Mouse (Mus musculus) embryonic facial prominence, embryonic 10.5 days (tissue): ENCODE measurements around the gene Lypd5. TPM values are rescaled to one million over a fixed set of nuclear protein-coding genes. Genes with fewer than 3 reads are reported as not detected.

ENCODE experiments used
- DNase-seq: peaks from one replicate; pipeline ENCODE4 v3.0.0-alpha.2; 2017; ENCODE audit warnings: low spot score
- H3K27ac ChIP-seq: fragments of 300-500 bp; sonication (generic); replicated peaks from 2 replicates; pipeline ENCODE4 v1.5.1; 2016; ENCODE audit warnings: mild to moderate bottlenecking
- H3K27me3 ChIP-seq: fragments of 300-500 bp; sonication (generic); replicated peaks from 2 replicates; pipeline ENCODE4 v1.6.1; 2016; ENCODE audit warnings: low read depth, mild to moderate bottlenecking; ENCODE audit not compliant: poor library complexity, severe bottlenecking
- H3K36me3 ChIP-seq: fragments of 300-500 bp; sonication (generic); replicated peaks from 2 replicates; pipeline ENCODE4 v1.6.1; 2016; ENCODE audit warnings: mild to moderate bottlenecking, moderate library complexity
- H3K4me1 ChIP-seq: fragments of 300-500 bp; sonication (generic); 2 replicates; pipeline ENCODE4 v1.6.1; 2016
- H3K4me3 ChIP-seq: fragments of 300-500 bp; sonication (generic); 2 replicates; pipeline ENCODE4 v1.5.1; 2016; ENCODE audit warnings: mild to moderate bottlenecking, moderate library complexity
- H3K9me3 ChIP-seq: fragments of 300-500 bp; sonication (generic); 2 replicates; pipeline ENCODE4 v1.6.1; 2016; ENCODE audit warnings: mild to moderate bottlenecking
- WGBS: fragments of 180-500 bp; shearing (Covaris S2); methylation state at CpG from one replicate; pipeline ENCODE4 v1.1.7; 2016; 5-methylcytosine and 5-hydroxymethylcytosine counted together
- polyA plus RNA-seq: library from polyadenylated mRNA; unstranded; fragments of >200 nt; fragmentation: Nextera tagmentation; extraction: Ambion mirVana; gene quantifications from 2 replicates; pipeline ENCODE4 v1.2.1, GENCODE M21; 2016

The Lypd5 gene
- not detected in 2 replicates for polyA plus RNA-seq

- H3K36me3 ChIP-seq, result no peaks in the 10 kb centered on the region
- no peak for DNase-seq
- no peaks in the 10 kb centered on the region; the same call in 1 of the 2 replicates for H3K9me3 ChIP-seq
- 0 out of 2 replicates have a peak, but pooled peaks cover 7% of the 10 kb centered on the region for H3K27me3 ChIP-seq
- H3K27ac ChIP-seq, result no peak within 1 kb of the TSS
- H3K4me3 ChIP-seq, result no peak within 1 kb of the TSS
- WGBS, result 45% methylated on average over 6 of the region's 6 CpGs
- H3K4me1 ChIP-seq, result no peaks in the 10 kb centered on the region
Observed at GRCm38 (mm10) chr7:24348896-24349295, at the start of gene Lypd5. TSS of gene Lypd5 (plus strand) at chr7:24349196.

- H3K4me1 ChIP-seq, result peaks cover 21% of the 10 kb centered on the region
- H3K27me3 ChIP-seq, result no peaks in the 10 kb centered on the region
- H3K27ac ChIP-seq, result peak overlapping the region; percentile 96
- no peaks in the 10 kb centered on the region; the same call in 1 of the 2 replicates for H3K9me3 ChIP-seq
- H3K36me3 ChIP-seq, result peaks cover 64% of the 10 kb centered on the region
- peak overlapping the region; percentile 75 for H3K4me3 ChIP-seq
- peak; percentile 49 for DNase-seq
- under 1% methylated on average over 18 of the region's 18 CpGs for WGBS
Observed at GRCm38 (mm10) chr7:24299823-24300481, 49.0 kb upstream of the Lypd5 start.

GRCm38 (mm10) chr7:24300771-24301282 lies 48.2 kb upstream of the Lypd5 start, which contains the start of gene Zfp61:
TSS of gene Zfp61 (minus strand) at chr7:24301232.
- WGBS, result under 1% methylated on average over 13 of the region's 13 CpGs
- Histone ChIP-seq H3K27ac (peak within 1 kb of the TSS; percentile 96), H3K36me3 (peaks cover 60% of the 10 kb centered on the region)

GRCm38 (mm10) chr7:24315726-24316566 lies 33.0 kb upstream of the Lypd5 start:
- Histone ChIP-seq H3K4me3 (peak overlapping the region; percentile 75), H3K4me1 (peaks cover 13% of the 10 kb centered on the region), H3K27me3 (no peaks in the 10 kb centered on the region), H3K9me3 (no peaks in the 10 kb centered on the region), H3K36me3 (peaks cover 27% of the 10 kb centered on the region), H3K27ac (peak overlapping the region; percentile 93)
- 33% methylated on average over 29 of the region's 29 CpGs for WGBS
- DNase-seq, result no peak

More at GRCm38 (mm10) chr7:24300771-24301282, 48.2 kb upstream of the Lypd5 start, which contains the start of gene Zfp61:
- H3K4me3 ChIP-seq, result peak within 1 kb of the TSS; percentile 75
- DNase-seq, result peak; percentile 90
- no peaks in the 10 kb centered on the region for H3K27me3 ChIP-seq
- H3K4me1 ChIP-seq, result peaks cover 21% of the 10 kb centered on the region
- no peaks in the 10 kb centered on the region for H3K9me3 ChIP-seq

GRCm38 (mm10) chr7:24316567-24317092 lies 32.4 kb upstream of the Lypd5 start, which contains the start of gene Zfp94:
TSS of gene Zfp94 (minus strand) at chr7:24316666.
- H3K4me3 ChIP-seq, result peak within 1 kb of the TSS; percentile 75
- H3K27me3 ChIP-seq, result no peaks in the 10 kb centered on the region
- peaks cover 20% of the 10 kb centered on the region for H3K36me3 ChIP-seq
- H3K27ac ChIP-seq, result peak within 1 kb of the TSS; percentile 93
- no peaks in the 10 kb centered on the region for H3K9me3 ChIP-seq
- H3K4me1 ChIP-seq, result peaks cover 13% of the 10 kb centered on the region
- DNase-seq, result peak; percentile 94
- under 1% methylated on average over 33 of the region's 33 CpGs for WGBS

- WGBS, result 68% methylated on average over 6 of the region's 6 CpGs
- Histone ChIP-seq H3K9me3 (peaks cover 5% of the 10 kb centered on the region), H3K27ac (no peak overlapping the region), H3K36me3 (no peaks in the 10 kb centered on the region), H3K27me3 (no peaks in the 10 kb centered on the region), H3K4me1 (peaks cover 13% of the 10 kb centered on the region), H3K4me3 (no peak overlapping the region)
- no peak for DNase-seq
Observed at GRCm38 (mm10) chr7:24318942-24319341, 30.1 kb upstream of the Lypd5 start.

- Histone ChIP-seq H3K4me3 (no peak overlapping the region), H3K27ac (no peak overlapping the region), H3K27me3 (no peaks in the 10 kb centered on the region), H3K9me3 (peaks cover 16% of the 10 kb centered on the region), H3K36me3 (no peaks in the 10 kb centered on the region), H3K4me1 (peaks cover 4% of the 10 kb centered on the region; the same call in 1 of the 2 replicates)
- 80% methylated on average over 4 of the region's 4 CpGs for WGBS
- DNase-seq, result no peak
Observed at GRCm38 (mm10) chr7:24322593-24322992, 26.4 kb upstream of the Lypd5 start.

GRCm38 (mm10) chr7:24325197-24325596 lies 23.8 kb upstream of the Lypd5 start:
- no peak overlapping the region for H3K27ac ChIP-seq
- peaks cover 4% of the 10 kb centered on the region; the same call in 1 of the 2 replicates for H3K4me1 ChIP-seq
- no peak overlapping the region; the same call in 1 of the 2 replicates for H3K4me3 ChIP-seq
- DNase-seq, result no peak
- 93% methylated on average over 6 of the region's 6 CpGs for WGBS
- no peaks in the 10 kb centered on the region for H3K36me3 ChIP-seq
- H3K27me3 ChIP-seq, result no peaks in the 10 kb centered on the region
- peaks cover 16% of the 10 kb centered on the region for H3K9me3 ChIP-seq

GRCm38 (mm10) chr7:24325675-24326128 lies 23.3 kb upstream of the Lypd5 start:
- no peaks in the 10 kb centered on the region for H3K27me3 ChIP-seq
- WGBS, result 4% methylated on average over 13 of the region's 13 CpGs
- H3K36me3 ChIP-seq, result no peaks in the 10 kb centered on the region
- peak overlapping the region; percentile 27 for H3K27ac ChIP-seq
- peaks cover 16% of the 10 kb centered on the region for H3K9me3 ChIP-seq
- peaks cover 4% of the 10 kb centered on the region; the same call in 1 of the 2 replicates for H3K4me1 ChIP-seq
- peak overlapping the region; percentile 52 for H3K4me3 ChIP-seq
- DNase-seq, result peak; percentile 69

GRCm38 (mm10) chr7:24326273-24327135 lies 22.5 kb upstream of the Lypd5 start:
- no peak overlapping the region for H3K27ac ChIP-seq
- H3K36me3 ChIP-seq, result no peaks in the 10 kb centered on the region
- 47% methylated on average over 20 of the region's 20 CpGs for WGBS
- H3K27me3 ChIP-seq, result no peaks in the 10 kb centered on the region
- H3K9me3 ChIP-seq, result peaks cover 16% of the 10 kb centered on the region
- peaks cover 4% of the 10 kb centered on the region; the same call in 1 of the 2 replicates for H3K4me1 ChIP-seq
- no peak for DNase-seq
- H3K4me3 ChIP-seq, result peak overlapping the region; percentile 52

GRCm38 (mm10) chr7:24327281-24327975 lies 21.6 kb upstream of the Lypd5 start:
- peaks cover 16% of the 10 kb centered on the region for H3K9me3 ChIP-seq
- no peaks in the 10 kb centered on the region for H3K27me3 ChIP-seq
- H3K36me3 ChIP-seq, result no peaks in the 10 kb centered on the region
- 86% methylated on average over 14 of the region's 14 CpGs for WGBS
- no peak overlapping the region for H3K27ac ChIP-seq
- H3K4me1 ChIP-seq, result peaks cover 4% of the 10 kb centered on the region; the same call in 1 of the 2 replicates
- no peak for DNase-seq
- H3K4me3 ChIP-seq, result no peak overlapping the region
